Mouse (Mus musculus): ENCODE data around the gene Ccdc187. TPM values are rescaled to one million over a fixed set of nuclear protein-coding genes. Genes with fewer than 3 reads are reported as not detected.

Gene Ccdc187
- polyA plus RNA-seq, 1 experiment from 2014 or later: 0.20 TPM

DNA sequence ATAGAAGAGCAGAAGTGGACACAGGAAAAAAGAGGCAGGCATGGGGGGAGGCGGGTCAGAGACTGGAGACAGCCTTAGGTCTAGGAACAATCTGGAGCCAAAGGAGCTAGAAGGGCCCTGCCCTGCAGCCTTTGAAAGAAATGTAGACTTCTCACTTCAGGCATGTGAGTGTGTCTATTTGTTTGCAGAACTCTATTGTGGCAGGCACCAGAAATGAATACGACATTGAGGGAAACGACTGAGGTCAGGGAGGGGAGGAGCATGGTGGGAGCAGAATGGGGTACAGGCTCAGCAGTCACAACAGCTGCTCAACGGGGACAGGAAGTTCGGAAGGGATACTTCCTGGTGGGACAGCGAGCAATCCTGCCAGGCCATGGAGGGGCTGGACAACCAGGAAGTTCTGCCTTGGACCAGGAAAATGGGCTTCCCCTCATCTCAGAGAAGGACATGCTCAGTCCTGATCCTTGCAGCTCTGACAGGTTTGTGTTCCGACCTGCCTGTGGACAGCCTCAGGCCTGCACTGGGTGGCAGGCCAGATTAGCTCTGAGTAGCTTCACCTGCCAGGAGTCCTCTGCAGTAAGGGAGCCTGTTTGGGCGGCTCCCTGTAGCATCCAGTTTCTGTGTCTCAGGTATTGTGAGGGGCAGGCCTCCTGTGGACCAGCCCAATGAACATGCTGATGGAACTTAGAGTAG, 41.7 kb downstream of the Ccdc187 start:
- H3K4me1 ChIP-seq (replicated peaks): 0 out of 2 replicates have a peak, but pooled peaks cover 9% of the 10 kb centered on the region
- WGBS: 64% methylated on average over 8 of the region's 8 CpGs
- no peak for DNase-seq (ENCODE audit: low spot score)

DNA sequence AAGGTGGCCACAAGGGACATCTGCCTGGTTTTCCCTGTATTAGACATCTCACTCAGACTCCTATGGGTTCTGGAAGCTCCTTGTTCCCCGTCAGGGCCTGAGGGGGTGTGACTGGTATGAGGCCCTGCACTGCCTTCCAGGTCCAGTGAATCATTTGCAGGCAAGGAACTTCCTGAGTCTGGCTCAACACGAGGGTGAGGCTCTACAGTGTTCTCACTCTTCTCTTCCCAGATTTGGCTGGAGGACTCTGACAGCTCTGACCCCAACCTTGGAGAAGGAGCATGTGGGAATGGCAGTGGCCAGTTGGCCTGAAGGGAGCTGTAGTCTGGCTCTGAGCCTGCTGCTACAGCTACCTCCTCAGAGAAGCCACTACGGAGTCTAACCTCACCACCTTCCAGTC, 46.8 kb downstream of the Ccdc187 start:
- 77% methylated on average over 3 of the region's 3 CpGs for WGBS
- Histone ChIP-seq H3K36me3 (no peaks in the 10 kb centered on the region), H3K27ac (no peak overlapping the region), H3K27me3 (ENCODE audit: insufficient read depth, poor library complexity, severe bottlenecking) (no peaks in the 10 kb centered on the region), H3K9me3 (no peaks in the 10 kb centered on the region), H3K4me1 (replicated peaks) (0 out of 2 replicates have a peak, but pooled peaks cover 2% of the 10 kb centered on the region), H3K4me3 (no peak overlapping the region)
- DNase-seq (ENCODE audit: low spot score): no peak

More for the DNA sequence above, 41.7 kb downstream of the Ccdc187 start:
- no peaks in the 10 kb centered on the region for H3K36me3 ChIP-seq
- no peak overlapping the region for H3K27ac ChIP-seq
- no peaks in the 10 kb centered on the region for H3K9me3 ChIP-seq
- H3K27me3 ChIP-seq (ENCODE audit: insufficient read depth, poor library complexity, severe bottlenecking): peaks cover 6% of the 10 kb centered on the region; the same call in 1 of the 2 replicates
- H3K4me3 ChIP-seq: no peak overlapping the region

DNA sequence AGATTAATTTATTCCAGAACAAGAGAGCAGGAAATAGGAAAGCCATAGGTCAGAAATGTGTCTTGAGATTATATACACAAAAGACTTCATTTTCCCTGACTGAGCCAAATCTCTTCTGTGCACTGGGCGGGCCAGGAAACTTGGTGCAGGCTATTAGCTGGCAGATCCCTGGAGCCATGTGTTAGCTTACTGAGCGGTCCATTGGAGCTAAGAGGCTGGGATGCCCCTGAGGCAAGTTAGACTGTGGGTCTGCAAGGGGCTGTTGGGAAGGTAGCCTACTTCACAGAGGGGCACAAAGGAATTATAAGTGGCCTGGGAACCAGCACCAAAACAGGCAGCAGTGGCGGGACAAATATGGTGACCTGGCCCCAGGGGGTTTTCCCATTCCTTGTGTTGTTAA, 53.5 kb downstream of the Ccdc187 start:
- H3K27me3 ChIP-seq (ENCODE audit: insufficient read depth, poor library complexity, severe bottlenecking): no peaks in the 10 kb centered on the region
- no peak overlapping the region for H3K27ac ChIP-seq
- DNase-seq (ENCODE audit: low spot score): no peak
- H3K4me1 ChIP-seq (replicated peaks): peaks cover 15% of the 10 kb centered on the region
- 79% methylated on average over 3 of the region's 3 CpGs for WGBS
- no peaks in the 10 kb centered on the region for H3K9me3 ChIP-seq
- H3K36me3 ChIP-seq: no peaks in the 10 kb centered on the region
- no peak overlapping the region for H3K4me3 ChIP-seq

DNA sequence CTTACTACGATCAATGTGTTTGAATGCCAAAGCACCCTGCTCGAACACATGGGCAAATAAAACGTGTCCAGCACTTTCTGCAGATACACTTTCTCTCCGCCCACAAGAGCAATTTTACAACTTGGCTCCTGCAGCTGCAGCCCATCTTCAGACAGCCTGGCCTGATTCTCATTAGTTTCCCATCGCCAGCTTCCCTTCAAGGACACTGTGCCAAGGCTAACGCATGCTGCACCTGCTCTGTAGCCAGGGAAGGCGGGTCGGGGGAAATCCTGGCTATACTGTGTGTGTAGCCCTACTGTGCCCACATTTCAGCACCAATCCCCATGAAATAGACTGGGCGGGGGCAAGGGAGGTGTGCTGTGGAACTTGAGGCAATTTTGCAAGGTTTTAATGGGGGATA, 54.0 kb downstream of the Ccdc187 start:
- Histone ChIP-seq H3K27me3 (ENCODE audit: insufficient read depth, poor library complexity, severe bottlenecking) (no peaks in the 10 kb centered on the region), H3K9me3 (no peaks in the 10 kb centered on the region), H3K4me1 (replicated peaks) (peaks cover 20% of the 10 kb centered on the region), H3K27ac (no peak overlapping the region), H3K4me3 (no peak overlapping the region), H3K36me3 (no peaks in the 10 kb centered on the region)
- 75% methylated on average over 9 of the region's 9 CpGs for WGBS
- no peak for DNase-seq (ENCODE audit: low spot score)

DNA sequence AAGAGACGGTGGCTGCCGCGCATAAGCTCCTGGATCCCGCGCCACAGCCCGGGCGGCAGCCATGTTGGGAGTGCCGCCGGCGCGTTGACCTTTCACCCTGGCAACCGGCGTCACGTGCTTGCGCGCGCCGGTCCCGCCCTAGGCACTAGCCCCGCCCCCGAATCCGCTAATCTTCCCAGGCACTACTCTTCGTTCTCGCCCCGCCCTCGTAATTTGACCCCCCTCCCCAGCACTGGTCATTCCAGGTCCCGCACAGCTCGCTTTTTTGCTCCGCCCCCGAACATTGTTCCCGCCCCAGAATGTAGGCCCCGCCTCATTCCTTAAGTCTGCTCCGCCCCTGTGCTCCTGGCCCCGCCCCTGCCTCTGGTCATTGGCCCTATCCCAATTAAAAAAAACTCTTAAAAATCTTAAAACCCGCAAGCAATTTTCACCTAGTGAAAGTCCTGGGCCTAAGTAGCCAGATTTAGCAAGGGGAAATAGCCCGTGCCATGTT, 57.0 kb downstream of the Ccdc187 start, which contains the start of gene Qsox2:
Gene Qsox2, minus strand, starts transcription at position 236 of the 493 bp plus-strand sequence.
- Histone ChIP-seq H3K9me3 (no peaks in the 10 kb centered on the region), H3K4me3 (peak within 1 kb of the TSS; percentile 90), H3K27me3 (ENCODE audit: insufficient read depth, poor library complexity, severe bottlenecking) (no peaks in the 10 kb centered on the region), H3K36me3 (peaks cover 9% of the 10 kb centered on the region; the same call in 1 of the 2 replicates), H3K27ac (peak within 1 kb of the TSS; percentile 96), H3K4me1 (replicated peaks) (peaks cover 30% of the 10 kb centered on the region)
- peak; percentile 97 for DNase-seq (ENCODE audit: low spot score)
- 2% methylated on average over 36 of the region's 36 CpGs for WGBS

DNA sequence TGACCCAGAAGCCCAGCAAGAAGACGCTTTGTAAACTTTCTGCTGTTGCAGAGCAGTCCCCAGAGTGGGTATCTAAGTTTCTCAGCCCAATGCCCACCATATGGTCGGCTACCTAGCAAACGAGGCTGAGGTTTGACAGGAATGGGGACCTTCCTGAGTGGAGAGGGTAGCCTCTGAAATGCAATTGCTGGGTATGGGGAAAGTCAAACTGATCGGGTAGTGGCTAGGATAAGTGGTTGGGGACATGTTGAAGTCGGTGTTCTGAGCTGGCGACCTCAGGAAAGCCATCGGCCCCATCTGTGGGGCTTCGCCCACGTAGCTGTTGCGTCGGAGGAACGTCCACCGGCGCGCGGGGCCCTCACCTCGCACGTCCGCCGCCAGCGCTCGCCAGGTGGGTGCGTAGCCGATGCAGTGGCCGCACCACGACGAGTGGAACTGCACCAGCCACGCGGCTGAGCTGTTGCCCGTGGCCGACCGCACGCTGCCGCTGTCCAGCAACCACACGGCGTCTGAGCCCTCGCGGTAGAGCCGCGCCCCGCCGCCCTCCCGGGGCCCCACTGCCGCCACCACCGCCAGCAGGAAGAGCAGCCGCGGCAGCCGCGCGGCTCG, 57.6 kb downstream of the Ccdc187 start:
- Histone ChIP-seq H3K36me3 (peaks cover 9% of the 10 kb centered on the region; the same call in 1 of the 2 replicates), H3K4me3 (peak overlapping the region; percentile 90), H3K27ac (peak overlapping the region; percentile 96), H3K4me1 (replicated peaks) (peaks cover 33% of the 10 kb centered on the region), H3K9me3 (no peaks in the 10 kb centered on the region), H3K27me3 (ENCODE audit: insufficient read depth, poor library complexity, severe bottlenecking) (no peaks in the 10 kb centered on the region)
- no peak for DNase-seq (ENCODE audit: low spot score)
- under 1% methylated on average over 51 of the region's 51 CpGs for WGBS

DNA sequence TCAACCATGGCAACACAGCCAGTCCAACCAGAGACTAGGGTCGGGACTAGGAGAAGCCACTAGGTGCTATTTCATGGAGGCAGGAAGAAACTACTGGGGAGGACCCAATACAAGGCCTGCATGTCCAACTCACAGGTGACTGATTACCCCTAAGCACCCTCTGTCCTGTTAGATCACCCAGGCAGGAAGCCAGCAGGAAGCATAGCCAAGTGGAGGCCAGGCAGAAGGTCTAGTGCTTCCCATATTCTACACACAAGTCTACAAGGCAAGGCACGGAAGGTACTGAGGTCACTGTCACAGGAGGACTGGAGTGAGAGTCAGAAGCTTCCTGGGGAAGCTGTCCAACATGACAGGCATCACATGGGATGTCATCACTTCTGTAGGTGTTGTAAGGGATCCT, 59.6 kb downstream of the Ccdc187 start:
- 91% methylated on average over 2 of the region's 2 CpGs for WGBS
- no peak for DNase-seq (ENCODE audit: low spot score)
- peaks cover 9% of the 10 kb centered on the region; the same call in 1 of the 2 replicates for H3K36me3 ChIP-seq
- peaks cover 30% of the 10 kb centered on the region for H3K4me1 ChIP-seq (replicated peaks)
- no peak overlapping the region for H3K27ac ChIP-seq
- H3K4me3 ChIP-seq: no peak overlapping the region
- H3K9me3 ChIP-seq: no peaks in the 10 kb centered on the region
- no peaks in the 10 kb centered on the region for H3K27me3 ChIP-seq (ENCODE audit: insufficient read depth, poor library complexity, severe bottlenecking)

DNA sequence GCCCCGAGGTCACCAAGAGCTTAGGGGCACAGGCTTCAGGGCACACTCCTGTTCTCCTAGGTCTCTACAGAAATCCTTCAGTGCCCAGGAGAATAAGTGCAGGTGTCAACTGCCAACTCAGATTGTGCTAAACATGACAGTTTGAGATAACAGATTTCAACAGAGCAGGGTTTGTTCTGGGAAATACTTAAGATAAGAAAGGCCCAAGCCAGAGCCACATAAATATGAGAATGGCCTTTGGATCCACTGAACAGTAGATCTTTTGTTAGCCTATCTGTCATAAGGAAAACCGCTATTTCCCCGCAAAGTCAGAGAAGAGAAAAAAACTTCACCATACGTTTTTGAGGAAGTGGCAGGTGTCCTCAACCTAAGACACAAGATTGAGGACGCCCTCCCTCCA, 60.1 kb downstream of the Ccdc187 start:
- H3K27ac ChIP-seq: no peak overlapping the region

DNA sequence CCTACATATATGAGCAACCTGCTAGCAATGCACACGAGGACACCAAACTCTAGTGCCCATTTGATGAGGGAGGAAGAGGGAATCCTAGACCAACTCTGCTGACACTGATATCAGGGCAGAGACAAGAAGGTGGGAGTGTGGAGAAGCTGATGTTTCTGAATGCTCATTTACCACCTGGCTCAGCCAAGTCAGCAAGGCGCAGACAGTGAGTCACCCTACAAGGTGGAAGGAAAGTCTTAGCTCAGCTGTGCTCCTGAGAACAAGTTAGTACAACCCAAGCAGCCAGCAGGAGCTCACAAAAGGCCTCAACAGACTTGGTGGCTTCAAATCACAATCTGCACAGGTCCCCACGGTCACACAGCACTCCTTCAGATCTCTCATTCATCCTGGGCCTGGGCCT, 63.0 kb downstream of the Ccdc187 start:
- H3K4me3 ChIP-seq: no peak overlapping the region
- peaks cover 19% of the 10 kb centered on the region for H3K36me3 ChIP-seq
- WGBS: 86% methylated on average over 3 of the region's 3 CpGs
- no peaks in the 10 kb centered on the region for H3K9me3 ChIP-seq
- peaks cover 24% of the 10 kb centered on the region for H3K4me1 ChIP-seq (replicated peaks)
- no peak overlapping the region for H3K27ac ChIP-seq
- no peak for DNase-seq (ENCODE audit: low spot score)
- H3K27me3 ChIP-seq (ENCODE audit: insufficient read depth, poor library complexity, severe bottlenecking): no peaks in the 10 kb centered on the region

More for the DNA sequence above, 60.1 kb downstream of the Ccdc187 start:
- WGBS: 88% methylated on average over 5 of the region's 5 CpGs
- peaks cover 9% of the 10 kb centered on the region; the same call in 1 of the 2 replicates for H3K36me3 ChIP-seq
- no peak overlapping the region for H3K4me3 ChIP-seq
- no peak for DNase-seq (ENCODE audit: low spot score)
- no peaks in the 10 kb centered on the region for H3K27me3 ChIP-seq (ENCODE audit: insufficient read depth, poor library complexity, severe bottlenecking)
- no peaks in the 10 kb centered on the region for H3K9me3 ChIP-seq
- peaks cover 30% of the 10 kb centered on the region for H3K4me1 ChIP-seq (replicated peaks)

DNA sequence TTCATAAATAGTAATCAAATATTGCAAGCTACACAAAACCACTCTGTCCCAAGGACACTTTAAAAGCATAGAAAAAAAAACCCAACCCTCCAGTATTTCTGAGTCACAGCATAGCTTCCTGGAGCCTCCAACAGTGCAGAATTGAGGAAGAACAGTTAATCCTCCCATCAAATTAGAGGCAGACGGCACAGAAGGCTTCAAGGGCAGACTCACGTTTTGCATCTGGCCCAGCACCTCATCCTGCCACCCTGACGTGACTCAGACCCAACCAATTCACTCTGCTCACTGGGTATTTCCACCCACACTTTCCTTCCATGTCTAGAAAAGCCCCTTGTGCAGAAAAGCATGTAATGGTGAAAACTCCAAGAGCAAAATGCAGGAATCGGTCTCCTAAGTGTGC, 64.1 kb downstream of the Ccdc187 start:
- H3K4me1 ChIP-seq (replicated peaks): peaks cover 13% of the 10 kb centered on the region
- 72% methylated on average over 4 of the region's 4 CpGs for WGBS
- no peak for DNase-seq (ENCODE audit: low spot score)

DNA sequence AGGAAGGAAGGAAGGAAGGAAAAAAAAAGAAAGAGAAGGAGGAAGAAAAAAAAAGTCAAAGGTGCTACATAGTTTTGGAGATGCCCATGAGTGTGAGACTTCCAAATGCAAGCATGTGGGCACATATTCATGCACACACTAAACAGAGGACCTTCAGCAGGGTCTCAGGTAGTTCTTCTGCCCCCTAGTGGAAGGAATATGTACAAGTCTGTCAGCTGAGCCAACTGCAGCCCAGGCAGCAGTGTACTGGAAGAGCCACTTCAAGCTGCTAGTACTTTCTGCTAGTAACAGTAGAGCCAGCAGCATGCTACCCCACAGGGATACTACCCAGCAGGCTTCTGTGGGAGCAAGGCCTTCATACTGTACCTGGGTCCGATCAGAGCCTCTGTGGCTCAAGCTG, 66.6 kb downstream of the Ccdc187 start:
- Histone ChIP-seq H3K4me3 (no peak overlapping the region), H3K27me3 (ENCODE audit: insufficient read depth, poor library complexity, severe bottlenecking) (no peaks in the 10 kb centered on the region), H3K27ac (no peak overlapping the region), H3K4me1 (replicated peaks) (0 out of 2 replicates have a peak, but pooled peaks cover 4% of the 10 kb centered on the region), H3K9me3 (no peaks in the 10 kb centered on the region), H3K36me3 (peaks cover 42% of the 10 kb centered on the region)
- peak; percentile 41 for DNase-seq (ENCODE audit: low spot score)
- 57% methylated on average over 1 of the region's 1 CpGs for WGBS

More for the DNA sequence above, 64.1 kb downstream of the Ccdc187 start:
- no peaks in the 10 kb centered on the region for H3K27me3 ChIP-seq (ENCODE audit: insufficient read depth, poor library complexity, severe bottlenecking)
- H3K27ac ChIP-seq: no peak overlapping the region
- no peak overlapping the region for H3K4me3 ChIP-seq
- peaks cover 25% of the 10 kb centered on the region for H3K36me3 ChIP-seq
- no peaks in the 10 kb centered on the region for H3K9me3 ChIP-seq

DNA sequence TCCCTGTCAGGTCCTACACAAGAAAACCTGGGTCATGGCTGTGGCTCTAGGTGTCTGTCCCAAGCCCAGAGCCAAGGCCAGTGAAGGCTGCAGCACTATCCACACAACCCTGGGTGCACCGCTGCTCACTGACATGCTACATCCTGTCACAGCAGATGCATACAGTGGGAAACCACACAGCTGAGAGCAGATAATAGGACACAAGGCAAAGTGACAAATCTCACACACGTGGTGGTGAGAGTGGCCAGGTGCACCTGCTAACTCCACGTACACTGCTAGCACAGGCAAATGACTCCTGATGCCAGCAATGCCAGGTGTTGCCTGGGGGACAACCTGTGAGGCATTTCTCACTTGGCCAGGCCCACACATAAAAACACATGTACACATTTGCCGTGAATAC, 69.1 kb downstream of the Ccdc187 start:
- WGBS: 92% methylated on average over 4 of the region's 4 CpGs
- no peaks in the 10 kb centered on the region for H3K4me1 ChIP-seq (replicated peaks)
- no peaks in the 10 kb centered on the region for H3K9me3 ChIP-seq
- DNase-seq (ENCODE audit: low spot score): no peak
- H3K27me3 ChIP-seq (ENCODE audit: insufficient read depth, poor library complexity, severe bottlenecking): no peaks in the 10 kb centered on the region
- H3K27ac ChIP-seq: no peak overlapping the region
- H3K4me3 ChIP-seq: no peak overlapping the region
- H3K36me3 ChIP-seq: peaks cover 66% of the 10 kb centered on the region

DNA sequence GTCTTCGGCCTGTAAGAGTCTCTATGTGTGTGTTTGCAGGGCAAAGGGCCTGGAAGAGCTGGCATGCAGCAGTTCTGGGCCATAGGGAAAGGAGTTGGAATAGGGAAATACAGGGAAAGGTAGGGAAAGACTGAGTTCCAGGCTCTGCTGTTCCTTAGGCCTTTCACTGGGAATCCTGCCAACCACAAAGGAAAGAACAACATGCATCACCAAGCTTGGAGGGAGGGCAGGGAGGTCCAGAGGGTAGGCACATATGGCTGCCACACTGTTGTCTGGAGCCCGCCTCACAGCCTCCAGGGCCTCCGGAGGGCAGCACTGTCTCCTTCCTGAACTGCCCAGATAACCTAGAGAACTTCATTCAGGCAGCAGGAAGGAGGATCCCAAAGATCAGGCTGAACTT, 70.4 kb downstream of the Ccdc187 start:
- H3K4me1 ChIP-seq (replicated peaks): no peaks in the 10 kb centered on the region
- no peak for DNase-seq (ENCODE audit: low spot score)
- 87% methylated on average over 3 of the region's 3 CpGs for WGBS
- H3K9me3 ChIP-seq: no peaks in the 10 kb centered on the region
- H3K4me3 ChIP-seq: no peak overlapping the region
- H3K27me3 ChIP-seq (ENCODE audit: insufficient read depth, poor library complexity, severe bottlenecking): no peaks in the 10 kb centered on the region
- peaks cover 79% of the 10 kb centered on the region for H3K36me3 ChIP-seq
- H3K27ac ChIP-seq: no peak overlapping the region

All from hindbrain, embryonic 10.5 days (tissue).